Mouse (Mus musculus): ENCODE data around the gene N4bp2.

The N4bp2 gene

DNA sequence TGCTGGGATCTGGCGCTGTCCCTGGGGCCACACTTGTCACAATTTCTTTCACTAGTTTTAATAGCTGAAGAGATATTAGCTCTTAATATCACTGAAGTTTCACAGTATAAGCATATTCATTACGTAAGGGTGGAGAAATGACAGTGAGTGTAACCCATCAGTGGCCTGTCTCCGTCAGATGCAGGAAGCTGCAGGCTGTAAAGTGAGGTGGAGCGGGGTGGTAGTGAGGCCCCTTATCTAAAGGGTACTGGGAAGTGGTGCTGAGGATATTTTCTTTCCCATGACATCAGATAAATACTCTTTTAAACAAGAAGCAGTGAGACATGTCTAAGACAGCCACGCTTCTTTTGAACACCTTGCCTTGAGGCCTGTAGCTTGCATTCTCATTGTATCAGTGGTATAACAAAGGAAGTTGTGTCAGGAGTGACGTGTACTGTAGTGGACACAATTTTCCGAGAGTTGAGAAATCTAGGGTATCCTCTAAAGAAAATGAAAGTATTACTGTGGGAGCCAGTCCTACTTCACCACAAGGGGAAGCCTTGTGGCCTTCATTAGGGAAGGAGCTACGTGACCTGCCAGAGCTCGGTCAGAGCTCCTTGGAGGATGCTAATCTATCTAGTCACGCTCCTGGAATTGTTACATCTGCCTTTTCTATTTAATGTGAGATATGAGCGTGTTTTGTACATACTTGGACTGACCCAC, 68.7 kb downstream of the N4bp2 start:
- no peak for DNase-seq

DNA sequence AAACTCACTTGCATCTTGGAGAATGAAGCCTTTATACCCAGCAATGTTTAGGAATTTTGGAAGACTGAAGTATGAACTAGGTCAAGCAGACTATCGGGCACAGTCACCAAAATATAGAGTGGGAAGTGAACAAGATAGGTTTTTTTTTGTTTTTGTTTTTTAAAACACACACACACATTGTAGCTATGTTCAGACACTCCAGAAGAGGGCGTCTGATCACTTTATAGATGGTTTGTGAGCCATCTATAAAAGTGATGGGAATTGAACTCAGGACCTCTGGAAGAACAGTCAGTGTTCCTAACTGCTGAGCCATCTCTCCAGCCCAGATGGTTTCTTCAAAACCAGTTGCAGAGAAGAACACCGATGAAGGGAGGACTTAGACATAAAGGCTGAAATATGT, 69.8 kb downstream of the N4bp2 start:
- DNase-seq = no peak

DNA sequence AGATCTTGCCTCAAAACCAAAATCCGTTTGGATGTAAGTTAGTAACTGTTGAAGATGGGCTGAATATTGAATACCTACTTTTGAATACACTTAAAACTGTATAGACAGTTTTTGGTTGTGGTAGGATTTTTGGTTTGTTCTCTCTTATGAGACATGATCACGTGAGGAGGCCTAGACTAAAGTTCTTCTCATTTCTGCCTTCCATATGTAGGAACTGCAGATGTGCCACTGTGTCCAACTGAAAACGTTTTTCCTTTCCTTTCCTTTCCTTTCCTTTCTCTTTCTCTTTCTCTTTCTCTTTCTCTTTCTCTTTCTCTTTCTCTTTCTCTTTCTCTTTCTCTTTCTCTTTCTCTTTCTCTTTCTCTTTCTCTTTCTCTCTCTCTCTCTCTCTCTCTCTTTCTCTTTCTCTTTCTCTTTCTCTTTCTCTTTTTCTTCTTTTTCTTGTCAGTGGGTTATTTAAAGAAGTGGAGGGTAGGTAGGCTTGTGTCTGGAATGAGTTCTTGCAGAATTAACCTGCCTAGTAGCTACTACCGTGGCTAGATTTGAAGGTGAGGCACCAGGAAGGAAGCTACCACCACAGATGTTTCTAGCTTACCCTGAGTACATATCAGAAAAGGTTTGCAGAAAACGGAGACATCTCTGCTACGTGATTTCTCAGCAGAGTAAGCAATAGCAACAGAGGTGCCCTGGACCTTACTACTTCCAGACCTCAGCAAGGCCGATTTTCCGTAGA, 70.6 kb downstream of the N4bp2 start:
- no peak for DNase-seq

DNA sequence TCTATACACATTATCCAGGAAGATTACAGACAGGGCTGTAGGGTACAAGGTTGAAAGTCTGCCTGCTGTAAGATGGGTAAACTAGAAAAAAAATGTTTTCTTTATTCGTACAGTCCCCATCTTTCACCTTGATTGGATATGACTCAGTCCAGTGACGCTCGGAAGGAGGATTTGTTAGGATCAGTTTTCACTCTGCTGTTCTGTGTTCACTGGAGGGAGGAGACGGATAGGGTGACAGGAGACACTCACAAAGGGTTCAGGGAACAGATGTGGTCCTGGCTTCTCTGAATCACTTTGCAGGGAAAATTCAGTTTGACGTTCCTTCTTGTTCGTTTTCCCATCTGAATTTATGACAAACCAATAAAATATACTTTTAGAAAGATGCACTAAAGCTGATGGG, 74.7 kb downstream of the N4bp2 start:
- no peak for DNase-seq

DNA sequence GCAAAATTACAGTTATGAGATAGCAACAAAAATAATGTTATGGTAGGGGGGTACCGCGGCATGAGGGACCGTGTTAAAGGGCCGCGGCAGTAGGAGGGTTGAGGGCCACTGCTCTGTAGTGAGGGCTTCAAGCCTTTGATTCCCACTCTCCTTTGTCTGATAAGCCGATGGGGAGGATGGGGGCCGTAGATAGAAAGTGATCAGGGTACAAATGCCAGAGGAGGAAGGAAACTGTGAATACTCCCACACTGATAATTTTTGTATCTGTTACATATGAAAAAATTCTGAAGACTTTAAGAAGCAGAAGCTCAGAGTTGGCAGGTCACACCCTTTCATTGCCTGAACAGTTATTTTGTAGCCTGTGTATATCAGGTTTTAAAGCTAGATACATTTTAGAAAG, 79.6 kb downstream of the N4bp2 start:
- no peak for DNase-seq

DNA sequence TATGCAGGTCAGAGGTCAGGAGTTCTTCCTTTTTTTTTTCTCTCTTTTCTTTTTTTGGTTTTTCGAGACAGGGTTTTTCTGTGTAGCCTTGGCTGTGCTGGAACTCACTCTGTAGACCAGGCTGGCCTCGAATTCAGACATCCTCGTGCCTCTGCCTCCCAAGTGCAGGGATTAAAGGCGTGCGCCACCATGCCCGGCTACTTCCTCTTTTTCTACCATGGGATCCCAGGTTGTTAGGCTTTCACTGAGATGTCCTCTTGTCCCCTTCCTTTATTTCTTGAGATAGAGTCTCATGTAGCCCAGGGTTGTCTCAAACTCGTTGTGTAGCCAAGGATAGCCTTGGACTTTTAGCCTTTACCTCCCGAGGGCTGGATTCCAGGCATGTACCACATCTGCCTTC, 83.2 kb downstream of the N4bp2 start:
- DNase-seq = no peak

DNA sequence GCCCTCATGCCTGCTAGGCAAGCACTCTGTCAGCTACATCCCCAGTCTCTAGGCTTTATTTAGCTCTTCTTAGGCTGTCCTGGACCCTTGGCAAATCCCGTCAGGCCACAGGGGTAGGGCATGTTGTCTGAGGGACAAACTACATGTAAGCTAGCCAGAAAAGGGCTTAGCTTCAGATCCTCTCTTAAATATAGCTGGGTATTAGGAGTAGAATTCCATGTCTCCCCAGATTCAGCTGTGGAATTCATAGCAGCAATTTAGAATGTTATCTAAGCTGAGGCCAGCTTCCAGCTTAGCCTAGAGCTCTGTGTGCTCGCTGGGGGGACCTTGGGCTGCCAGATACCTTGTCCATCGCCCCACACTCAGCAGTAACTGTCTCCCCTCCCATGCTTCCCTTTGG, 83.6 kb downstream of the N4bp2 start:
- no peak for DNase-seq

DNA sequence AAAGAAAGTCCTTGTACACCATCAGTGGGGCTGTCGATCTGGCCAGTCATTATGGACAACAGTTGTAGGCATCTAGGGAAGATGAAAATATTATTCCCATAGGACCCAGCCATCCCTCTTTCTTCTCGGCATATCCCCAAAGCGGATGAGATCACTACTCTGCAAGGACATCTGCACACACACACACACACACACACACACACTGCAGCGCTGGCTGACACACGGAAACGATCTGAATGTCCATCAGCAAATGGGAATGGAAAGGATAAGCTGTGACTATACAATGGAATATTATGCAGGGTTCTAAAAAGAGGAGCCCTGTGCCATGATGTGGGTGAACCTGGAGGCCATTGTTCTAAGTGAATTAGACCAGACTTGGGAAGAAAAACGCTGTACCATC, 84.3 kb downstream of the N4bp2 start:
- no peak for DNase-seq

DNA sequence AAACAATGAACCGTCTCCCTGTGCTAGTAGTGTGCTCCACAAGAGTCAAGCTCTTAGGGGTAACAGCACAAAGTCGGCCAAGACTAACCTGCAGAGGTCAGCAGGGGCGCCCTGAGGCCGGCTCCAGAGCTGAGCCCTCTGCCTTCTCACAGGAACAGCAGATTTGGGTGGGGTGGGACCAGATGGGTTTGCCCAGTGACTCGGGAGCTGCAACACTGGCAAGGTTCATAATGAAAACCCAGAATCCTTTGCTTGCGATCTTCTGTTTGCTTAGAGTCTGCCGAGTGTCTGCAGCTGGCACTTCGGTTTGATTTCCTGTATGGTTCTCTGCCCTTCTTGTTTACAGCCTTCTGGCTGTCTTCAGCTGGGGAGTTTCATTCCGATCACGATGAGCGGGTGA, 87.4 kb downstream of the N4bp2 start:
- no peak for DNase-seq

DNA sequence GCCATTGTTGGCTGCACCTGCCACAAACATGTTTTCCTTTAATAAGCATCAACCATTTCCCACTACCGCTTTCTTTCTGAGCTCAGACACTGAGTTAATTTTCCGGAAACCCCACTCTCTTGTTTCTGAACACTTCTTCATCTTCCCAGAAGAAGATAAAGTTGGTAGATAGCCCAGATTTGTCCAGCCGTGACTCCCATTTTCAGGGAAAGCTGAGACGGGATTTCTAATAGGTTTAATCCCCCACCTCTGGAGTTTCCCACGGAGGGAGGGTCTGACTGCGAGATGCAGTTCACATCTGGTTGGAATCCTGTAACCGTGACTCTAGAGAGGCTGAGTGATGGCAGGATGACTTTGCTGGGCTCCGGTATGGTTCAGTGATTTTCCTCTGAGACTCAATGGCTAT, 91.5 kb downstream of the N4bp2 start:
- DNase-seq = no peak

DNA sequence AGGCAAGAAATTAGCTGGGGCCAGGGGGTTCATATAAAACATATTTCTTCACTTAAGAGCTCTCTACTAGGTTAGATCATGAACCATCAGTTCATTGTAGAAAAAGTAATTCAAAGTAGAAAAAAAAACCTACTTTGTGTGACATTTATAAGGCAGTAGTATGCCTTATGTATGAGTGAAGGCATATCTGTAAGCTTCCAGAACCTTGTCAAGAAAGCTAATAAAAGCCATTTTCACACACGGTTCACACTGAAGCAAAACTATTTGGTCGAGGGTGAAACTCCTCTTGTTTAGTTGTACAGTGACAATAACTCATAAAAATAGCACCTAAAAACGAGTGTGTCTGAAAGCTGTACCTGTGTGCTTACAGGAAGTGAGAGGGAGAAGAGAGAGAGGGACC, 92.2 kb downstream of the N4bp2 start:
- no peak for DNase-seq

DNA sequence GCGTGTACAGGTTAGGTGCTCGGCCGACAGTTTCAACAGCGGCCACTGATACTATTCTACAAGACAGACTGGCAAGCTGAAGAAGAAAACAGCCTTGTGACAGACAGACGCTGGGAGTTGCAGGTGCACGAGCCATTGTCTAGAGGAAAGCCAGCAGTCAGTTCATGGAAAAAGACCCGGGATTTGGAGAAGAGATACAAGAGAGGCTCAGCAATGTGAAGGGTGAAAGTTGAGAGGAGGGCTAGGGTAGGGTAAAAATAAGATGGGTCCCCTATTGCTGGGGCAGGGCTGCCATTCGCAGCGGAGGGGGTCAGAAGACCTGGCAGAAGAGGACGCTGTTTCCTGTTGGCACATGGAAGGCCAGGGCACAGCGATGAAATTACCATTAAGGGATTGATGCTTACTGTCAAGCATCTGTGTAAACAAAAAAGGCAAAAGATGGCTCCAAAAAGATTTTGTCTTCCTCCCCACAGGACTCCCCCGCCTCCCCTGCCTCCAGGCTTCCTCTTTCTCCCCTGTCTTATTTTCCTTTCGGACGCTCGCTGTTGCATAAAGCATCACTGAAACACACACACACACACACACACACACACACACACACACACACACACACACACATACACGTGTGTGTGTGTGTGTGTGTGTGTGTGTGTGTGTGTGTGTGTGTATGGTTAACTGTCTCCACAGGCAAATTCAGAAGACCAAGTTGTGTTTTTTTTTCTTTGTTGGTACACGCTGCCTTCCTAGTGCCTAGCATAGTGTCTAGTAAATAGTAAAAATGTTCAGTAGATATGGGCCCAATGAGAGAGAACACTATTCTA, 93.5 kb downstream of the N4bp2 start:
- no peak for DNase-seq

DNA sequence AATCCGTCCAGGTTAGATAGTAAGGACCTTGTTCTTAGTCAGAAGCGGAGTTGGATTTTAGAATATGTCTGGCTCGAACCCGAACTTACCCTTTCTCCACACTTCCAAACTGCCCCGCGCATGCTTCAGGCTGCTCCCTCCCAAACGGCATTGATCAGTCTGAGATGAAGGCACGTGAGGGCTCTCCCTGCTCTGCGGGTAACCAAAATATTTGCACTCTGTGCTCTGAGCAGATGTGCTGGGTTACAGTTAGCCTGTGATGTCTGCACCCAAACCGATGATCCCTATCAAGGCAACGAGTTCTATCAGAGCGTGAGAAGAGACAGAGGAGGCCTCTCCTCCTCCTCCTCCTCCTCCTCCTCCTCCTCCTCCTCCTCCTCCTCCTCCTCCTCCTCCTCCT, 94.6 kb downstream of the N4bp2 start:
- no peak for DNase-seq

DNA sequence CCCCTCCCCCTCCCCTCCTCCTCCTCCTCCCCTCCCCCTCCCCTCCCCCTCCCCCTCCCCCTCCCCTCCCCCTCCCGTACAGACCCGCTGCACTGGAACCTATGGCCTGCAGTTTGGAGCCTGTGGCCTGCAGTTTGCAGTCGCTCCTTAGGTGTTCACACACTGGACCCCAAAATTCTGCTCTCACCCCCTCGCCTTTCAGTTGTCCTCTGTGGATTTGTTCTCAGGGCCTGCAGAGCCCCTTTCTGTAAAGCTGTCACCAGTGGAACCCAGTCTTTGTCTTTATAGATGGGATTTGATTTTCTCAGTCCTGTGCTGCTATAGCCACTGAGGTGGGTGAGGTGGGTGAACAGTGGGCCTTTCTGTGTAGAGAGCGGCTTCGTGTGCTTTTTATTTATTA, 95.0 kb downstream of the N4bp2 start:
- DNase-seq = no peak

DNA sequence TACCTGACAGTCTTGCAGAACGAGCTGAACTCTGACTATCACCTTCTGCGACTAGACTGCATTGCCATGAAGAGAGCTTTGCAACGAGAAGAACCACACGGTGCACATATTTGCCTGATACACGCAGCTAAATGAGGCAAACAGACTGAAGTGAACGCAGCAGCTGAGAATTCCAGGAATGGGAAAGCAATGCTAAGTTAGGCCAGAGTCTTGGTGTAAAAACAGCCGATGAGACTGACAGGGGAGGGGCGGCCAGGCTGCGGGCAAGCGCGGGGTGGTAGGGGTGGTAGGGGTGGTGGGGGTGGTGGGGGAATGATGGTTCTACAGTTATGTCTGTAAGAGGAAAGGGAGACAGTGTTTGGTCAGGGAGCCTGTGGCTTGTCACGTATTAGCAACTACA, 95.6 kb downstream of the N4bp2 start:
- no peak for DNase-seq

DNA sequence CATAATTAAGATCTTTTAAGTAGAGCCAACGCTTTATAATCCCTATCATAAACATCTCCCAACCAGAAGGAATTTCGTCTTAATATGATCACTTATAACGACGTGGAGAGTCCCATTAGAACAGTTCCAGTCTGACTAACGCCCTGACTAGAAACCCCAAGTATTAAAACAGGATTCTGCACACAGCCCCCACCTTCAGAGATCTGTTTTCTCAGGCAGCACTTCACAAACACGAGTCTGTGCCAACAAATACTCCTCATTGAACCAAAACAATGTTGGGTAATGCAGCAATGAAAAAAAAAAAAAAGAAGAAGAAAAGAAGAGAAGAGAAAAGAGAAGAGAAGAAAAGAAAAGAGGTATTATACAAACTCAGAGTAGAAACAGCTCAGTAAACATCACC, 96.1 kb downstream of the N4bp2 start:
- DNase-seq = no peak

DNA sequence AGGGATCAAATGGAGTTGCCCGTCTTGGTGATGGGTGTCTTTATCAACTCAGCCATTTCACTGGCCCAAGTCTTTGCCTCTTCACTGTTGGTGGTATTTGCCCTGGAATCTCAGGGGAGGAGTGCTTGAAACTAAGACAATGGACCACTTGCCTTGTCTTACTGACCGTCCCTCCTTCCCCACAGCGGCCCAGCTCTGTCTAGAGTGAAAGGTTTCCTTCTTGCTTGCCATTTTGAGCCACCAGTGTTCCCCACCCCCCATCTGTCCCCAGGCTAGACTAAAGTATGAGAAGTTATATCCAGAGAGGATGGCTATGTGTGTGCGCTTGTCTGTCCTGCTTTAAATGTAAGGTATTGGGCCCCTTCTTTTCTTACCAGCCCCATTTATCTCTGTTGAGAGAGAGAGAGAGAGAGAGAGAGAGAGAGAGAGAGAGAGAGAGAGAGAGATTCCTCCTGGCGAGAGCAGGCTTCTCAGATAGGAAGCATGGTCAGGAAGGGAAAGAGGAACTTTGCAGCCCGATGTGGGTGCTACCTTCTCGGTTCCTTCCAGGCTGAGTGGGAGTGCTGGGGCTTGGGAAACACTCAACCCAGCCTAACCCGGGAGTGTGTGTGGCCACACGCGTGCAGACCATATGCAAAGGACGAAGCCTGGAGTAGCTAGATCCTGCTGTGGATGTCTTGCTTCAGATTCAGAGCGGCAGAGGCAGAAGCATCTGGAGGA, 97.1 kb downstream of the N4bp2 start:
- DNase-seq = no peak

DNA sequence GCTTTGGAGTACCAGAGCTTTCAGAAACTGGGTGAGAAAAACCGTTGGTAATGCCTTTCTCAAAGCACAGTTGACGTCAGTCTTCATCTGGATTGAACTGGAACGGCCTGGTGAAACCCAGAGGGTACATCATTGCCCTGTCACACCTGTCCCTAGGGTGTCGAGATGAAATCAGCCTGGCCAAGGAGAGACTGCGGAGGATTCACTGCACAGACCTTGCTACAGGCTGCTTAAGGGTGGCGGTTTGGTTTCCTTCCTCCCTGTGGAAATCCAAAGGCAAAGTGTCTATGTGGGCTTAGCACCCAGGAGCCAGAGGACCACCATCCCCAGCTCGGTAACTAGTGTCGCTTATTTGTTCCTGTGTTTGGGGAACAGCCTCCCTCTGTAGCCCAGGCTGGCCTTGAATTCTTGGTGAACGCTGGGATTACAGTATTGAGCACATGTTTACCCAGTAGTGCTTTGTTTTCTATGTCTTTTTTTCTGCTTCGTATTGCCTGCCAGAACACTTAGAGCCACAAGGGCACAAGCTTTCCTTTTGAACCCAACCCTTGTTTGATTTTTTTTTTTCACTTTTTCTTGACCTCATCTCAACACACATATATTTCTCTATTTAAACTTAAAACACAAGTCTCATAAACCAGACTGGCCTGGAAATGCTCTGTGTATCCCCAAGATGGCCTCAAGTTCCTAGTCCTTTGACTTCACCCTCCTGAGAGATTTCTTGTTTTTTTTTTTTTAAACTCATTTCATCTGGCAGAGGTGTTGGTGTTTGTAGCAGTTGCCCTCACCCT, 98.0 kb downstream of the N4bp2 start, which contains the start of gene Rhoh:
TSS of gene Rhoh (plus strand) at position 60 of the 791 bp plus-strand sequence.
- no peak for DNase-seq

DNA sequence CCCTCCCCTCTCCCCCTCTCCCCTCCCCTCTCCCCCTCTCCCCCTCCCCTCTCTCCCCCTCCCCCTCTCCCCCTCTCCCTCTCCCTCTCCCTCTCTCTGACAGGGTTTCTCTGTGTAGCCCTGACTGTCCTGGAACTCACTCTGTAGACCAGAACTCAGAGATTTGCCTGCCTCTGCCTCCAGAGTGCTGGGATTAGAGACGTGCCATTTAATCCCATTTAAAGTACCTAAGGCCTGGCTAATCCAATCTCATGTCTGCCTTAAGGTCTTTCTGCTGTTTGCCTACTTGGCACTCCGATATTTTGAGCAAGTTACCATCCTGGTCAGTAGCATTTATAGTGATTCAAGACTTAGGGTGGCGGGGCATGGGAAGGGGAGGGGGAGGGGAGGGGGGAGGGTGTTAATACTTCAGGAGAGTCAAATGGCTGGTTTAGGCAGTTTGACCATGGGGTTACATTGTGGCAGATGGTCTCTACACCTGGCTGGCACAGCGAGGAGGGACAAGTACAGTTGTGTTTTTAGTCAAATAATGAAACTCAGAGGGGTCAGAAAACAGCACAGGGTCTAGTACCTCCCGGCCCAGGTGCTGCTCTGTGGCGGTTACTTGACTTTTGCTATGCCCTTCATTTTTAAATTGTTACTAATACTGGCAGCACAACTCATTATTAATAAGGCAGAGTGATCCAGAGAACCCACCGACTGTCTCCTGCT, 99.1 kb downstream of the N4bp2 start:
- DNase-seq = no peak

DNA sequence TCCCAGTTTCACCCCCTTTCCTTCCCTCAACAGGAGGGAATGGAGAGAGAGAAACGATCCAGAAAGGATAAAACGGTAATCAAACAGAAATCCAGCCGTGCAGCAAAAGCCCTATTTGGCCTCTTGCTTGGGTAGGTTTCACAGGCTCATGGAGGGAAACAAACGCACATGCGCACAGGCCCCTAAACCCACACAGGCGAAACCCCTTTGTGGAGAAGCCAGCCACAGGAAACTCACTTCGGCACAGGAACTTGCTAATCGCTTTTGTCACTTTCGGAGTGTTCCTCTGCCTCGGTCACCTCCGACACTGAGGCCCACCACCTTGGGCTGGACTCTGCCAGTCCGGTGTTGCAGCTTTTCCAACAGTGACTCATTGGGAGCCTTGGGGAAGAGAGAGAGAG, 100.0 kb downstream of the N4bp2 start:
- no peak for DNase-seq

DNA sequence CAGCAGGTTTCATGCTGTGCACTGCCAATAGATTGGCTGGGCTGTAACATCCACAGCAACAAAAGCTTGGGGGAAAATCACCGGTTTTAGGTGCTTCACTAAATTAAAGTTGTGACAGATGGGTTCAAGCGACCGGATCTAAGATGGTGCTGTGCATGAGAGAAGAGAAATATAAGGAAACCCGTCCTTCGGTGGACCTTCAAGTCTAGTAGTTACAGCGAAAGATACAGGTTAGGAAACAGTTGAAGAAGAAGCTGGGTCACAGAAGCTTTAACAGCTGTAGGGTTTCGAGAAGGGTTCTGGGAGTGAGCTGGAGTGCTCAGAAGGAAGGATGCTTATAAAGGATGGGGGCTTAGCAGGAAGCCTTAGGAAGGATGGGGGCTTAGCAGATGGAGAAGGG, 101.2 kb downstream of the N4bp2 start:
- DNase-seq = no peak

DNA sequence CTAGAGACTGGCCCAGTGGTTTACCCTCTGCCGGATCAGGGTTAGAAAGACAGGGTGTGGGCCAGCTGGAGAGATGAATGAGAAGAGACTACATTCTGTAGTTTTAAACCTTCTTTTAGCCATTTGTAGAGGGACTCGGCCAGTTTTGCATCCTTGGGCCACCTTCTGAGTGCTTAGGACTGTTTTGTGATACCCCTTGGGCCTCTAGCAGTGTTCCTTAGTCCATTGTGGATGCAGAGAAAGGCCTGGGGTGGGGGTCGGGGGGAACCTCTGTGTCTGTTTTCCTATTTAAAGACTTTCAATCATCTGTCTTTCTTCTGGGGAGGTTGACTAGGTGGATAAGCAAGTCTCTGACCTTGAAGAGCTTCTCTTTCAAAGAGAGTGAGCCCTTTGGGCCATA, 101.6 kb downstream of the N4bp2 start:
- no peak for DNase-seq
